Mouse (Mus musculus) lung, adult 18-20 months (tissue): Measurements from ENCODE around the gene Hbq1a.
"Not testable (repeated sequence)": the region's sequence is repeated elsewhere in the genome, so short reads cannot be mapped to it uniquely, and the experiment has no call there.

Experiments
- DNase-seq, 2 experiments: peaks; one replicate each; pipeline ENCODE4 v3.0.0; 2022; ENCODE audit warnings: mixed read lengths in 2 of 2

The Hbq1a gene

DNA sequence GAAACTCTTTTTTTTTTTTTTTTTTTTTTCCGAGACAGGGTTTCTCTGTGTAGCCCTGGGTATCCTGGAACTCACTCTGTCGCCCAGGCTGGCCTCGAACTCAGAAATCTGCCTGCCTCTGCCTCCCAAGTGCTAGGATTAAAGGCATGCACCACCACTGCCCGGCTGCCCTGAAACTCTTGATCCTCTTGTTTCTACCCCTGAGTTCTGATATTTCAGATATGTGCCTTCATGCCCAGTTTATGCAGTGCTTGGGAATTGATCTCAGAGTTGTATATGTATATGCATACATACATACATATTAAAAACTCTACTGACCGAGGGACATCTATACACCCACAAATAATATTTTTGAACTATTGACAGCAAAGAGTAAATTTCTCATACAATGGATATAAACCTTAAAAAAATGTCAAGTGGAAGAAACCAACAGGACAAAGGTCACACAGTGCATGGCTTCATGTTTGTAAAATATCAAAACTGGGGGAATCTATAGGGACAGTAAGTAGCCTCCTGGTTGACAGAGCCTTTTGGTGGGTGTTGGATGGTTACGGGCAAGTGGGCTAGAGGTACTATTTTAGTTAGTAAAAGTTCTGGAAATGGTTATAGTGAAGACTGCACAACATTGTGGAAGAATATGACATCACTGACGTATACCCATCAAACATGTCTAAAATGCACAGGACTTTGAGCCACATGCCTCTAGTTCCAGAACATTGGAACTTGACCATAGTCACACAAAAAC is 14.7 kb upstream of the Hbq1a start:
- no peak for DNase-seq

DNA sequence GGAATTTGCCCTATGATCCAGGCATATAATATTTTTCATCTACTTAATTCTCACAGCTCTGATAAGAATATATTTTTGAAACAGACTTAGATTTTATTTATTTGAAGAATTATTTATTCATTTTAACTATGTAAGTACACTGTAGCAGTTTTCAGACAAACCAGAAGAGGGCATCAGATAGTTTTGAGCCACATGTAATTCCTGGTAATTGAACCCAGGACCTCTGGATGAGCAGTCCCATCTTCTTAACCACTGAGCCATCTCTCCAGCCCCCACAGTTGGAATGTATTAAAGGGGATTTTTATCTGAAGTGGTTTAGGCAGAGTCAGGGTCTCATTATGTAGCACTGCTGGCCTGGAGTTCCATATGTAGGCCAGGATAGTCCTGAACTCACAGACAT is 14.0 kb upstream of the Hbq1a start:
- DNase-seq, result not testable (repeated sequence)

DNA sequence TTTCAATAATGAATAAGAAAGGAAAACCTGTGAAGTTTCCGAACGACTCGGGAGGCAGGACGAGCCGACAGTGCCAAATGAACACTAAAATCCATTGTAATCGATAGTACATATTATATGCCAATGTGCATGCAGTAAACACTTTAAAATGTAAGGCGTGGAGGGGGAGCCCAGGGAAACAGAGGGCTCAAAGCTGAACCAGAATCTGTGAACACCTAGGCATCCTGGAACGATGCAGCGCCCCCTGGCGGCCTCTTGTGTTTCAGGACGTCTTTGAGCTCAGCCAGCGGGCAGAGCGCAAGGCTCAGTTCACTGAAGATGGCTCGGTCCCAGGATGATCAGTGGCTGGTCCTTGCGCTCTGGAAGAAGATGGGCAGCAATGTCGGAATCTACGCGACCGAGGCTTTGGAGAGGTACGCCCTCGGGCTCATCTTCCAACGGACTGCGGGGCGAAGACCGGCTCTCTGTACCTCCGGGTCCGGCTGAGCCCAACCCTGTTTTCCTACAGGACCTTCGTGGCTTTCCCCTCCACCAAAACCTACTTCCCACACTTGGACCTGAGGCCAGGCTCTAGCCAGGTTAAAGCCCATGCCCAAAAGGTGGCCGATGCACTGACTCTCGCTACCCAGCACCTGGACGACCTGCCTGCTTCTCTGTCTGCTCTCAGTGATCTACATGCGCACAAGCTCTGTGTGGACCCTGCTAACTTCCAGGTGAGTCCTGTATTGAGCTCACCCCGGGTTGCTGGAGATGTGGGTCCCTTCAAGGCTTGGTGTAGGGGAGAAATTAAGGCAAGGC is 13.0 kb upstream of the Hbq1a start, which contains the start of gene Hbq1b:
Hbq1b (plus strand) TSS at position 271 of the 798 bp plus-strand sequence.
- peak; percentile 60 to 67 for DNase-seq

DNA sequence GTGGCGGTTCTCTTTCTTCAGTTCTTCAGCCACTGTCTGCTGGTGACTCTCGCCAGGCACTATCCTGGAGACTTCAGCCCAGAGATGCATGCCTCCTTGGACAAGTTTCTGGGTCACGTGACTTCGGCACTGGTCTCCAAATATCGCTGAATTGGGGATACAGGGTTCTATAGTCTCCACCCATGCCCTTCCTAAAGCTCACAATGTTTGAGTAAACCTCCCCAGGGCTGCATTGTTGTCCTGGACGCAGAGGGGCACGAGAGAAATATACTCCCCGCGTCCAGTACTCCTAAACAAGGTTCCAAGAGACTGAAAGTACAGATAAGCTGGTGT is 12.4 kb upstream of the Hbq1a start:
- no peak for DNase-seq

DNA sequence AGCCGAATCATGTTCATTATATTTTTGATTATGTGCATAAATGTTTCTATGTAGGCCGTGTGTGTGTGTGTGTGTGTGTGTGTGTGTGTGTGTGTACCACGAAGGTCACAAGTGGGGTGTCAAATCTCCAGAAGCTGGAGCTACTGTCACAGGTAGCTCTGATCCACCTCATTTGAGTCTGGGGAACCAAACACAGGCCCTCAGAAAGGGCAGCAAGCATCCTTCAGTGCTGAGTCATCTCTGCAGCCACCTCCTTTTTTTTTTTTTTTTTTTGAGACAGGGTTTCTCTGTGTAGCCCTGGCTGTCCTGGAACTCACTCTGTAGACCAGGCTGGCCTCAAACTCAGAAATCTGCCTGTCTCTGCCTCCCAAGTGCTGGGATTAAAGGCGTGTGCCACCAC is 7.0 kb upstream of the Hbq1a start:
- DNase-seq, result not testable (repeated sequence)

DNA sequence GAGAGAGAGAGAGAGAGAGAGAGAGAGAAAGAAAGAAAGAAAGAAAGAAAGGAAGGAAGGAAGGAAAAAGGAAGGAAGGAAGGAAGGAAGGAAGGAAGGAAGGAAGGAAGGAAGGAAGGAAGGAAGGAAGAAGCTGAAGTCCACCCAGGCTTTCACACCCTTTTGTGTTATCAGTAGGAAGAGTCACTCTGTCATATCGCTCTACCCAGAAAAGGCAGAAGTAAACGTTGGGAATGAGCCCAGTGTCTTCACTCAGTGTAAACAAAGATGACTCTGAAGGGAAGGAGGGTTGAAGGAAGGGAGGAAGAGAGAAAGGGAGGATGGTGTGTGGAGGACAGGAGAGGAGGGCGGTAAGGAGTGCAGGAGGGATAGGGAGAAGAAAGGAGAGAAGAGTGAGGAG is 6.4 kb upstream of the Hbq1a start:
- DNase-seq, result not testable (repeated sequence)

DNA sequence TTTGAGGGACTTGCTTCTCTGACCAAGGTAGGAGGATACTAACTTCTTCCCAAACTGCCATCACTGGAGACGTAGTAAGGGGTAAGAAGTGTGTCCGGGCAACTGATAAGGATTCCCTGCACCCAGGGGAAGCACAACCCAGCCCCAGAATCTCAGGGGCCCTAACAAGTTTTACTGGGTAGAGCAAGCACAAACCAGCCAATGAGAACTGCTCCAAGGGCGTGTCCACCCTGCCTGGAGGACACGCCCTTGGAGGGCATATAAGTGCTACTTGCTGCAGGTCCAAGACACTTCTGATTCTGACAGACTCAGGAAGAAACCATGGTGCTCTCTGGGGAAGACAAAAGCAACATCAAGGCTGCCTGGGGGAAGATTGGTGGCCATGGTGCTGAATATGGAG is 3.7 kb upstream of the Hbq1a start, which contains the start of gene Hba-a2:
Hba-a2 (plus strand) TSS at position 287 of the 400 bp plus-strand sequence.
- DNase-seq, result not testable (repeated sequence)

DNA sequence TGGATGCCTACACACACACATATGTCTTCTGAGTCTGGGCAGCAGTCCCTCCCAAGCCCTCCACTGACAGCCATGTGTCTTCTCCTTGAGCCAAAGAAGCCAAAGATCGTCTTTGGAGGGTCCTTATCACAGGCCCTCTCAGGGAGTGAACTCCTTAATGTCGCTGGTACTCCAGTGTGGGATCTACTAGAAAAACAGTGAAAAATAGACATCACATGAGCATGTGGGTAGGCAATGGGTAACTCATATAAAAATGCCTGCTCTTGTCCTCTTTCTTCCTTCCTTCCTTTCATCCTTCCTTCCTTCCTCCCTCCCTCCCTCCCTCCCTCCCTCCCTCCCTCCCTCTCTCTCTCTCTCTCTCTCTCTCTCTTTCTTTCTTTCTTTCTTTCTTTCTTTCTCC is 2.5 kb upstream of the Hbq1a start:
- not testable (repeated sequence) for DNase-seq

DNA sequence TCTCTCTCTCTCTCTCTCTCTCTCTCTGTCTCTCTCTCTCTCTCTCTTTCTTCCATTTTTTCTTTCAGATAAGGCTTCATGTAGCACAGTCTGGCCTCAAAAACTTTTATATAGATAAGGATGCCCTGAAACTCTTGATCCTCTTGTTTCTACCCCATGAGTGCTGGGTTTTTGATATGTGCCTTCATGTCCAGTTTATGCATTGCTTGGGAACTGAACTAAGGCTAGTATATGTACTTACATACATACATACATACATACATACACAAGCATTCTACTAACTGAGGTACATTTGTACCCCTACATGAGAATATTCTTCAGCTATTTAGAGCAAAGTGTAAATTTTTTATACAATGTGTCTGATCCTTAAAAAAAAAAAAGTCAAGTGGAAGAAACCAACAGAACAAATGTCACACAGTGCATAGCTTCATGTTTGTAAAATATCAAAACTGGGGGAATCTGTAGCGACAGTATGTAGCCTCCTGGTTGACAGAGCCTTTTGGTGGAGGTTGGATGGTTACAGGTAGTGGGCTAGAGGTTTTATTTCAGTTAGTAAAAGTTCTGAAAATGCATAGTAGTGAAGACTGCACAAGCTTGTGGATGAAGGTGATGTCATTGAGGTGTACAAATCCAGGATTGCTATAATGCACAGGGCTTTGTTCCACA is 1.9 kb upstream of the Hbq1a start:
- no peak for DNase-seq

DNA sequence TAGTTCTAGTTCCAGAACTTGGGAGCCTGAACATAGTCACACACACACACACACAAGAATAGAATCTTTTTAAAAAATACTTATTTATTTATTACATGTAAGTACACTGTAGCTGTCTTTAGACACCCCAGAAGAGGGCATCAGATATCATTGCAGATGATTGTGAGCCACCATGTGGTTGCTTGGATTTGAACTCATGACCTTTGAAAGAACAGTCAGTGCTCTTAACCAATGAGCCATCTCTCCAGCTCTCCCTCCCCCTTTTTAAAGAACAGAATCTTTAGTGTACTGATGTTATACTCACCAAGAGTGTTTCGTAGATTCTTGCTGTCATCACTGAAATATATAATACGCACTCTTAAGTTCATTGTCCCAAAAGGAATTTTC is 1.3 kb upstream of the Hbq1a start:
- no peak for DNase-seq

DNA sequence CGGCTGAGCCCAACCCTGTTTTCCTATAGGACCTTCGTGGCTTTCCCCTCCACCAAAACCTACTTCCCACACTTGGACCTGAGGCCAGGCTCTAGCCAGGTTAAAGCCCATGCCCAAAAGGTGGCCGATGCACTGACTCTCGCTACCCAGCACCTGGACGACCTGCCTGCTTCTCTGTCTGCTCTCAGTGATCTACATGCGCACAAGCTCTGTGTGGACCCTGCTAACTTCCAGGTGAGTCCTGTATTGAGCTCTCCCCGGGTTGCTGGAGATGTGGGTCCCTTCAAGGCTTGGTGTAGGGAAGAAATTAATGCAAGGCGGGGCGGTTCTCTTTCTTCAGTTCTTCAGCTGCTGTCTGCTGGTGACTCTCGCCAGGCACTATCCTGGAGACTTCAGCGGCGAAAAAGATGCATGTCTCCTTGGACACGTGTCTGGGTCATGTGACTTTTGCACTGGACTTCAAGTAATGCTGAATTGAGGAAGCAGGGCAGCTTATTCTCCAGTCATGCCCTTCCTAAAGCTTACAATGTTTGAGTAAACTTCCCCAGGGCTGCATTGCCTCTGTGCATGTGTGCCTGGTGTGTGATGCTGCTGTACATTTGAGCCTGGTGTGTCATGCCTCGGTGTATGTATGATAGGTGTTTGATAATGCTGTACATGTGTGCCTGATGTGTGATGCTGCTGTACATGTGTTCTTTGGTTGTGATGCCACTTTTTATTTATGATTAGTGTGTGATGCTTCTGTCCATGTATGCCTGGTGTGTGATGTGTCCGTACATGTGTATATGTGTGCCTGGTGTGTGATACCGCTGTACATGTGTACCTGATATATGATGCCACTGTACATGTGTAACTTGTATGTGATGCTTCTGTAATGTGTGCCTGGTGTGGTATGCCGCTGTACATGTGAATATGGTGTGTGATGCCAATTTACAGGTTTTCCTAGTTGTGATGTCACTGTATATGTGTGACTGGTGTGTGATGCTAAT is 704 bp downstream of the Hbq1a start:
- DNase-seq, result no peak

DNA sequence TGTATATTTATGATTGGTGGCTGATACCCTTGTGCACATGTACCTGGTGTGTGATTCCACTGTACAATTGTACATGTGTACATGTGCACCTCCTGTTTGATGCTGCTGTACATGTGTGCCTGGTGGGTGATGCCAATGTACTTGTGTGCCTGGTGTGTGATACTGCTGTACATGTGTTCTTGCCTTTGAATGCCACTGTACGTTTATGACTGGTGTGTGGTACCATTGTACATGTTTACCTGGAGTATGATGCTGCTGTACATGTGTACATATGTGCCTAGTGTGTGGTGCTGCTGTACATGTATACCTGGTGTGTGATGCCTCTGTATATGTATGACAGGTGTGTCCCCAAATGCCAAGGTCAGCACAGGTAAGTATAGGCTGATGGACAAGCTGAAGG is 1.6 kb downstream of the Hbq1a start:
- DNase-seq, result no peak

DNA sequence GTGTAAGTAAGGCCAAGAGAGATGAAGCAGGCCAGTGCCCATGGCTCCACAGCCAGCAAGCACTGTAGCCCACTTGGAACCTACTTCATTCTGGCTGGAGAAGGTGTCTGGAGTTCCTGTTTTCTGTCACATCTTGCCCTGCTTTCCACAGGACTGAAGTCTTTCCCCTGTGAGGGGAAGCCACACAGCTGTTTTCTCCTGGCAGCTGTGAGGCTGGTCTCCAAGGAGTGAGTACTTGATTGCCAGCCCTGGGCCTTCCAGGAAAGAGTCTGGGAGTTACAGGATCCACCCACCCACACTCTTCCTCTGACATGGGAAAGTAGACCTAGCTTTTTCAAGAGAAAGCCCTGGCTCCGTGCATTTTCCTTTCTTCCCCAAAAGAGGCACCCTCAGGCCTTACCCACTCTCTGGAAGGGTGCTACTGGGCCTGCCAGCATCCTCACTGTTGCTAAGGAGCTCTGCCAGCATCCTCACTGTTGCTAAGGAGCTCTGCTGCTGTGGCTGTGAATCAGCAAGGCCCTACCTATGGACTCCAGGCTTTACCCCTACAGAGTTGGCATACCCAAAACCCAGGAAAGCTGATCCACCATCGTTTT is 3.1 kb downstream of the Hbq1a start:
- peak; percentile 15 to 35 for DNase-seq

DNA sequence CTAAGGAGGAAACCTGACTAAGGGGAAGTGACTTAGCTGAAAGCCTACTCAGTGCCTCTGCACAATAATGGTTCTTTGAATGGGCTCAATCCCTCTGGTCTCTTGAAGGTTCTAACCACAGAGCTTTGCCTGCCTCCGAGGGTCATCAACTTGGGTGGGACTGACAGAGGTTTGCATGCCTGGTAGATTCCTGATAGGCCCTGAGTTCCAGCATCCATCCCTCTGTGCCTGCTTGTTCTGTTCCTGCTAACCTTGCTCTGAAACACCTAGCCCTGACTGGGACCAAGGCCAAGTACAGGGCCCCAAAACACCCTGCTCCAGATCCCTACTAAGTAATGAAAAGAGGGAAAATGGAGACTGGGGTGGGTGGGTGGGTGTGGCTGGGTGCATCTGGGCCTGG is 3.6 kb downstream of the Hbq1a start:
- no peak for DNase-seq

DNA sequence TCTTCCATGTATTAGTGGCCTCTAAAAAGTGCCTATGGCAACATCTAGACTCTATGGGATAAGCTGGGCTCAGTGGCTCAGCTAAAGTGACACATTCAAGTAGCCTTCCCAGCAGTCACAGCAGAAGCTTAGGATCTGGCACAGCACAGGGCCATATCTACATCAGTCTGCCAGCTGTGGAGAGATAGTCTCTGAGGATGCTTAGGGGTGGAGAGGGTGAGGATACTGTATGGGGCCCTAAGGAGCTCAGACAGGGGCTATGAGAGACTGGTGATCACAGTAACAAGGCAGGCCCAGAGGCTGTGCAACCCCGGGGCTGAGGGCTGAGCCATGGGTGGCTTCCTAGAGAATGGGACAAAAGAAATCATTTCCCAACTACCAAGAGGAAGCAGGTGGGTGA is 7.1 kb downstream of the Hbq1a start:
- no peak for DNase-seq

DNA sequence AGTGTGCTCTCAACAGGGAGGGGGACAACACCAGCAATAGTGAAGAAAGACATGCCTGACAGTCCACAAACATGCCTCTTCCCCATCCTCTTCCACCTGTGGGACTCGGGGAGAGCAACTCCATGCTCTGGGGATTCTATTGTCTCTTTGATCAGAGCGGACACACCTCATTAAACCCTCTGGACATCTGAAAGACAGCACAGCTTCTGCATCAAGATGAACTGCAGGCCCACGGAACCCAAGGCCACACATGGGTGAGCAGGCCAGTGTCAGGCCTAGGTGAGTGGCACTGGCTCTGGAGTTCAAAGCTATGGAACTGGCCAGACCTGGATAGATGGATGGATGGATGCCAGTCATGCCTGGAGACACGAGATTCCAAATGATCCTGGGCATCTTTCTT is 9.6 kb downstream of the Hbq1a start:
- DNase-seq, result no peak

DNA sequence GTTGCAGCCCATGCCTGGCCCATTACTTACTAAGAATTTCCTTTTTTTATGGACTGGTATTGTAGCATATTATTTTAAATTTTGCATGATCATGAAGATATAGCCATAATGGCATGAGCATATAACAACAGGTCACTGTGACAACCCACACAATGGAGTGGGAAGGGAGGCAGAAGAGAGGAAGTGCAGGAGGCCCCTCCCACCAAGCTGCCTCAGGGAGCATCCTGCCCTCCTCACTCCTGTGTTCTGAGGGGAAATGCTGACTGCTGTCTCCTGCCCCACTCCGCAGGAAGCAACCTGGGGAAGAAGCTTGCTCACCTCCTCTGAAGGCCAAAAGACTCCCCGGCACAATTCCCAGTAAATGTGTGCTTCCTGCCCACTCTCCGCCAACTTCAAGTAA is 10.1 kb downstream of the Hbq1a start:
- DNase-seq, result no peak

DNA sequence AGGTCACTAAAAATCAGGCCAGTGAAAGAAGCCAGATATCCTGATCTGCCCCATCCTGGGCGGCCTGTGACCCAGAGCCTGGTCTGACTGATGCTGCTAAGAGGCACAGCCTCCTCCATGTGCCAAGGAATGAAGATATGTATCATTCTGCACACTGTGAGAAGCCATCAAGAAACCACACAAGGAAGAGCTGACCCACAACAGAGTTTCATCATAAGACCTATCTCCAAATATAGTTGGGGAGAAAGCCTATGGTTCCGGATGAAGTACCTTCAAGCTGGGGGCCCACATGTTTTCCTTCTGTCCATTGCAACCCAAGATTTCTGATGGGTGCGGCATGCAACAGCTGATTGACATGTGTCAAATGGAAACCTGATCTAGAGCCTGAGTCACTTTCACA is 16.1 kb downstream of the Hbq1a start:
- no peak for DNase-seq

DNA sequence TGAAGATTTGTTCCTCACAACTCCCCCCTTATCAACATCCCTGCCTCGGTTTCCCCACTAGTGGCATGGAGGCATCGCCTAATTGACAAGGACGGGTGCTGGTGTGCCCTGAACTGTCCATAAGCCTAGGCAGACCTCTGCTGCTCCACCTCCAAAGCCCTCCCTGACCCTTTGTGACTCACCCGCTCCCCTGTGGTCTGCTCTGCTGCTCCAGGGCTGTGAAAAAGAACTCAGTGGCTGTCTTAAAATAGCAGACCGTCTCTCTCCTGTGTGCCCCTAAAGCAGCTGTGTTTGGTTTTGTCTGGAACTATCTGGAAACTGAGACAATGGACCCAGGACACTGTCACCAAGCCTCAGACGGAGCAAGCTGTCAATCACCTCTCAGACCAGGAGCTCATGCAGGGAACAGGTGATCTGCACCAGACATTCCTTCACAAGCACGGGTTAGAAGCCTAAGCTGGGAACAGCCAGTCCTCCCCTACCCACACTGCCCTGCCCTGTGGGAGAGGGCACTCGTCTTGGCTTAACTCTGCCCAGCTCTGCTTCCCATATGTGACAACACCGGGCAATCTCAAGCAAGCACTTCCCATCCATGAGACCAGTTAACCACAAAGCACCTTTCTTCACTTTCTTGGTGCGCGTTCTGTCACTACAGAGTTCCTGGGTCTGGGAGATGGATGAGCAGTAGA is 20.8 kb downstream of the Hbq1a start:
- no peak for DNase-seq

DNA sequence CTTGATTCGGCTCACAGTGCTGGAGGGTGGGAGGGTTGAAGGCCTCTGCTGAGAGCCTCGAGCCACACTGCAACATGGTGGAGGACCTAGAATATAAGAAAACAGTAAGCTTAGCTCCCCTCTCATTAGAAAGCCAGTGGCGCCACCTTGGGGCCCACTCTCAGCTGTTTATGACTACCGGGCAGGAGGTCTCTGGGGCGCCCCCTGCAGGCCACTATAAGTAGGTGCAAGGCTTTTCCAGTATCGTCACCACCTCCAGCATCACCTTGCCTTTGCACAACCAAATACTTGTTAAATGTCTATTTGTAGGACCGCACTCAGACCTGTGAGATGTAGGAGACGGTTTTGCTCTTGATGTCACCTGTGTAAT is 21.3 kb downstream of the Hbq1a start:
- DNase-seq, result peak; percentile 12 to 39

DNA sequence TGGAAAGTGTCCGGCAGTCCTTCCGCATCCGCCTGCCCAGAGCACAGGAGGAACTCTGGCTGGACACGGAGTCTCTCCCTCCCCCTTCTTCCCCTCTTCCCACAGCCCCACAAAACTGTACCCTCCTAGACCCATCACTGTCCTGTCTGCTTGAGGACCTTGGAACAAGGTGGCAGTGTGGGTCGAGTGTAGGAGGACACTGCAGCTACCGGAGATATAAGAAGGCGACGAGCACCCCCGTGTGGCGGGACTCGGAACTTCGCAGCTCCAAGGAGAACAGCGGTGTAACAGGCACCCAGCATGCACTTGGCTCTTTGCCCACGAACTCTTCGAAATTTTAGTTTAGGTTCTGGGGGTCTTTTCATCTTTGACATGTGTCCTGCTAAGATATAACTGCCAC is 24.7 kb downstream of the Hbq1a start:
- DNase-seq, result peak; percentile 76 to 81

DNA sequence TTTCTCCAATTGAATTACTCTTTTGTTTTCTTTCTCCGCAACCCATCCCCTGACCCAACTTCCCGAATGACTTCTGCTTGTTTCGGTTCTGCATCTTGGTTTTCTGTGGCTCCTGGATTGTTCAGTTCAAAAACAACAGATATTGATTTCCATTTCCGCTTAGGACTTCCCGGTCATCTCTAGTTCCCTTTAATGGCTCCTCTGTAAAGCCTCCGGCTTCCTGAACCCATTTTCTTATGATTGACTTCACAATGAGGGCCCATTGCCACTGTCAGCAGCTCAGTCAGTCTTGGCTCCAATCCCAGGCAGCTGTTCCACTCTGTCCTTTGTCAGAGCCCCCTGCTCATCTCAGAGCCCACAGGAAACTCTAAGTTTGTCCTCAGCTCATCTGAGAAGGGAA is 31.2 kb downstream of the Hbq1a start:
- DNase-seq, result peak; percentile 17 to 26
